Mouse (Mus musculus) cerebellum, postnatal 4 days (tissue): ENCODE data around the gene Neto2.

ENCODE experiments used
- DNase-seq, 2 experiments: peaks; one replicate each; pipeline ENCODE4 v3.0.0; 2022; ENCODE audit warnings: low spot score in 2 of 2, mixed read lengths in 1 of 2

Neto2 gene

GRCm38 (mm10) chr8:85603203-85603895 is 97.4 kb downstream of the Neto2 start:
- peak; percentile 48 to 69 for DNase-seq

GRCm38 (mm10) chr8:85602737-85603136 is 98.0 kb downstream of the Neto2 start:
- DNase-seq: no peak

- no peak for DNase-seq
Observed at GRCm38 (mm10) chr8:85601741-85602140, 99.0 kb downstream of the Neto2 start.

GRCm38 (mm10) chr8:85597413-85598191 is 103.1 kb downstream of the Neto2 start:
- no peak for DNase-seq

- DNase-seq: peak in 1 of 2 experiments; percentile 3
Observed at GRCm38 (mm10) chr8:85595391-85595790, 105.3 kb downstream of the Neto2 start.

- no peak for DNase-seq
Observed at GRCm38 (mm10) chr8:85594983-85595382, 105.7 kb downstream of the Neto2 start.

- no peak for DNase-seq
Observed at GRCm38 (mm10) chr8:85593324-85593723, 107.4 kb downstream of the Neto2 start.

- DNase-seq: no peak
Observed at GRCm38 (mm10) chr8:85591532-85591931, 109.2 kb downstream of the Neto2 start.

GRCm38 (mm10) chr8:85590258-85590657 is 110.5 kb downstream of the Neto2 start:
- no peak for DNase-seq

- DNase-seq: no peak
Observed at GRCm38 (mm10) chr8:85588596-85588995, 112.1 kb downstream of the Neto2 start.
